Mouse (Mus musculus): Measurements from ENCODE around the gene Hspg2.

Gene Hspg2

GRCm38 (mm10) chr4:137498882-137499583, 30.5 kb downstream of the Hspg2 start:
- DNase-seq (ENCODE audit: low spot score in 2 of 2) = no peak

- DNase-seq (ENCODE audit: low spot score in 2 of 2) = no peak
Measured at GRCm38 (mm10) chr4:137500149-137500548, 31.6 kb downstream of the Hspg2 start.

- DNase-seq (ENCODE audit: low spot score in 2 of 2) = no peak
Measured at GRCm38 (mm10) chr4:137500953-137501352, 32.4 kb downstream of the Hspg2 start.

GRCm38 (mm10) chr4:137502183-137502582, 33.6 kb downstream of the Hspg2 start:
- peak; percentile 55 to 56 for DNase-seq (ENCODE audit: low spot score in 2 of 2)

- DNase-seq (ENCODE audit: low spot score in 2 of 2) = no peak
Measured at GRCm38 (mm10) chr4:137502801-137503200, 34.2 kb downstream of the Hspg2 start.

GRCm38 (mm10) chr4:137503509-137503971, 35.0 kb downstream of the Hspg2 start:
- no peak for DNase-seq (ENCODE audit: low spot score in 2 of 2)

GRCm38 (mm10) chr4:137506629-137507028, 38.1 kb downstream of the Hspg2 start:
- DNase-seq (ENCODE audit: low spot score in 2 of 2) = no peak

GRCm38 (mm10) chr4:137509528-137509927, 41.0 kb downstream of the Hspg2 start:
- DNase-seq (ENCODE audit: low spot score in 2 of 2) = no peak

GRCm38 (mm10) chr4:137510021-137510696, 41.6 kb downstream of the Hspg2 start:
- DNase-seq (ENCODE audit: low spot score in 2 of 2) = no peak

- no peak for DNase-seq (ENCODE audit: low spot score in 2 of 2)
Measured at GRCm38 (mm10) chr4:137512897-137513296, 44.3 kb downstream of the Hspg2 start.

- no peak for DNase-seq (ENCODE audit: low spot score in 2 of 2)
Measured at GRCm38 (mm10) chr4:137517989-137518691, 49.6 kb downstream of the Hspg2 start.

GRCm38 (mm10) chr4:137518746-137519145, 50.2 kb downstream of the Hspg2 start:
- DNase-seq (ENCODE audit: low spot score in 2 of 2) = no peak

GRCm38 (mm10) chr4:137520346-137520745, 51.8 kb downstream of the Hspg2 start:
- DNase-seq (ENCODE audit: low spot score in 2 of 2) = no peak

- no peak for DNase-seq (ENCODE audit: low spot score in 2 of 2)
Measured at GRCm38 (mm10) chr4:137521966-137522365, 53.4 kb downstream of the Hspg2 start.

GRCm38 (mm10) chr4:137525426-137525825, 56.9 kb downstream of the Hspg2 start:
- DNase-seq (ENCODE audit: low spot score in 2 of 2) = no peak

- no peak for DNase-seq (ENCODE audit: low spot score in 2 of 2)
Measured at GRCm38 (mm10) chr4:137527368-137527767, 58.8 kb downstream of the Hspg2 start.

GRCm38 (mm10) chr4:137527872-137528271, 59.3 kb downstream of the Hspg2 start:
- no peak for DNase-seq (ENCODE audit: low spot score in 2 of 2)

- DNase-seq (ENCODE audit: low spot score in 2 of 2) = no peak
Measured at GRCm38 (mm10) chr4:137540356-137540755, 71.8 kb downstream of the Hspg2 start.

- no peak for DNase-seq (ENCODE audit: low spot score in 2 of 2)
Measured at GRCm38 (mm10) chr4:137542968-137543367, 74.4 kb downstream of the Hspg2 start.

GRCm38 (mm10) chr4:137545568-137545967, 77.0 kb downstream of the Hspg2 start:
- no peak for DNase-seq (ENCODE audit: low spot score in 2 of 2)

GRCm38 (mm10) chr4:137546003-137546525, 77.5 kb downstream of the Hspg2 start:
- DNase-seq (ENCODE audit: low spot score in 2 of 2) = no peak

- no peak for DNase-seq (ENCODE audit: low spot score in 2 of 2)
Measured at GRCm38 (mm10) chr4:137553466-137553865, 84.9 kb downstream of the Hspg2 start.

Data from spleen, postnatal 36 days (tissue).